Mouse (Mus musculus) liver, embryonic 14.5 days (tissue): ENCODE measurements around the gene A530016L24Rik. TPM values are rescaled to one million over a fixed set of nuclear protein-coding genes. Genes with fewer than 3 reads are reported as not detected.

Experiments used
- ATAC-seq: fragments of 200-750 bp; cut with Nextera tagmentation; 2 replicates; pipeline ENCODE4 v1.8.0; 2017; ENCODE audit warnings: moderate number of reproducible peaks, mild to moderate bottlenecking, moderate library complexity; ENCODE audit not compliant: insufficient read depth
- DNase-seq, 3 experiments: peaks; one replicate each; pipeline ENCODE4 v3.0.0-alpha.2; 2012 to 2013; ENCODE audit warnings: low read depth in 3 of 3, low spot score in 3 of 3
- H3K27ac ChIP-seq: fragments of 300-500 bp; sonication (generic); 2 replicates; pipeline ENCODE4 v1.5.1; 2014; ENCODE audit warnings: moderate library complexity, mild to moderate bottlenecking, control low read depth, inconsistent platforms
- H3K27me3 ChIP-seq: fragments of 300-500 bp; sonication (generic); 2 replicates; pipeline ENCODE4 v1.6.1; 2014; ENCODE audit warnings: mild to moderate bottlenecking, low read length, moderate library complexity; ENCODE audit not compliant: control insufficient read depth, insufficient read depth
- H3K36me3 ChIP-seq: fragments of 300-500 bp; sonication (generic); replicated peaks from 2 replicates; pipeline ENCODE4 v1.6.1; 2014; ENCODE audit warnings: low read depth; ENCODE audit not compliant: control insufficient read depth, insufficient read depth
- H3K4me1 ChIP-seq, 2 experiments: fragments of 200-500 bp in 1 of 2; fragments of 300-500 bp in 1 of 2; sonication (generic) in 1 of 2; replicated peaks; 2 replicates each; pipeline ENCODE4 v1.6.1; 2012 to 2014; ENCODE audit warnings: antibody characterized with exemption in 1 of 2, inconsistent platforms in 1 of 2, low read length in 1 of 2; ENCODE audit not compliant: control insufficient read depth in 2 of 2, insufficient read depth in 2 of 2
- H3K4me2 ChIP-seq: fragments of 300-500 bp; sonication (generic); 2 replicates; pipeline ENCODE4 v1.6.1; 2014; ENCODE audit warnings: low read depth, mild to moderate bottlenecking, control low read depth, moderate library complexity
- H3K4me3 ChIP-seq, 2 experiments: fragments of 200-500 bp in 1 of 2; fragments of 300-500 bp in 1 of 2; sonication (generic) in 1 of 2; 2 replicates each; pipeline ENCODE4 v1.5.1; 2012 to 2014; ENCODE audit warnings: low read depth in 2 of 2, low read length in 2 of 2, mild to moderate bottlenecking in 2 of 2, control low read depth in 1 of 2, inconsistent platforms in 1 of 2, moderate library complexity in 1 of 2; ENCODE audit not compliant: insufficient read depth in 1 of 2
- H3K9ac ChIP-seq: fragments of 300-500 bp; sonication (generic); replicated peaks from 2 replicates; pipeline ENCODE4 v1.6.1; 2014; ENCODE audit warnings: mild to moderate bottlenecking, control low read depth, moderate library complexity
- H3K9me3 ChIP-seq: fragments of 300-500 bp; sonication (generic); 2 replicates; pipeline ENCODE4 v1.6.1; 2016; ENCODE audit warnings: low read length, mixed read lengths; ENCODE audit not compliant: control insufficient read depth
- CTCF ChIP-seq: IDR thresholded peaks from 2 replicates; pipeline ENCODE4 v1.5.1; 2016; ENCODE audit warnings: antibody characterized with exemption, low read depth, control low read depth
- EP300 ChIP-seq: IDR thresholded peaks from 2 replicates; pipeline ENCODE4 v1.6.1; 2016; ENCODE audit warnings: antibody characterized with exemption, low read depth
- WGBS: fragments of 180-500 bp; shearing (Covaris S2); extraction: QIAGEN DNeasy Blood & Tissue Kit; methylation state at CpG from one replicate; pipeline ENCODE4 v1.1.7; 2014; ENCODE audit not compliant: insufficient replicate concordance; 5-methylcytosine and 5-hydroxymethylcytosine counted together
- polyA plus RNA-seq, 2 experiments: library from polyadenylated mRNA; depleted of rRNA in 1 of 2; stranded (reverse) in 1 of 2; unstranded in 1 of 2; fragments of >200 nt; fragmentation: Nextera tagmentation in 1 of 2; extraction: Ambion mirVana in 1 of 2; gene quantifications; 2 replicates each; pipeline versions ENCODE4 v1.2.1 to v1.2.3; 2012 to 2014

The A530016L24Rik gene
- polyA plus RNA-seq, 2 experiments, result 0.02 to 0.06 TPM

- Histone ChIP-seq H3K36me3 (no peaks in the 10 kb centered on the region), H3K27me3 (peaks cover 3% of the 10 kb centered on the region; the same call in 1 of the 2 replicates), H3K27ac (no peak overlapping the region), H3K4me1 (peaks cover 0 to 6% of the 10 kb centered on the region in 2 experiments; a peak in 1 of 4 replicates), H3K4me2 (no peak overlapping the region), H3K9ac (no peak overlapping the region), H3K9me3 (no peaks in the 10 kb centered on the region), H3K4me3 (no peak overlapping the region)
- no peak for ATAC-seq
- DNase-seq, result no peak
- TF ChIP-seq CTCF (no peak), EP300 (no peak)
- 49% methylated on average over 4 of the region's 4 CpGs for WGBS
Measured at GRCm38 (mm10) chr12:112507264-112507663, 18.0 kb downstream of the A530016L24Rik start.

- Histone ChIP-seq H3K4me2 (no peak overlapping the region), H3K36me3 (no peaks in the 10 kb centered on the region), H3K4me1 (peaks cover 0 to 4% of the 10 kb centered on the region in 2 experiments; a peak in 1 of 4 replicates), H3K27me3 (peaks cover 3% of the 10 kb centered on the region; the same call in 1 of the 2 replicates), H3K4me3 (no peak overlapping the region), H3K9me3 (no peaks in the 10 kb centered on the region), H3K9ac (no peak overlapping the region), H3K27ac (no peak overlapping the region)
- TF ChIP-seq EP300 (no peak), CTCF (no peak)
- 51% methylated on average over 3 of the region's 3 CpGs for WGBS
- no peak for DNase-seq
- no peak for ATAC-seq
Measured at GRCm38 (mm10) chr12:112507984-112508383, 18.7 kb downstream of the A530016L24Rik start.

GRCm38 (mm10) chr12:112510365-112510732, 21.1 kb downstream of the A530016L24Rik start:
- H3K4me1 ChIP-seq, result no peaks in the 10 kb centered on the region
- 22% methylated on average over 7 of the region's 7 CpGs for WGBS
- no peaks in the 10 kb centered on the region for H3K36me3 ChIP-seq
- DNase-seq, result no peak
- H3K9ac ChIP-seq, result no peak overlapping the region
- no peak overlapping the region for H3K27ac ChIP-seq
- H3K4me3 ChIP-seq, result no peak overlapping the region
- H3K9me3 ChIP-seq, result no peaks in the 10 kb centered on the region
- no peak for TF ChIP-seq EP300
- no peak for TF ChIP-seq CTCF
- no peak overlapping the region for H3K4me2 ChIP-seq
- peaks cover 3% of the 10 kb centered on the region; the same call in 1 of the 2 replicates for H3K27me3 ChIP-seq
- ATAC-seq, result no peak

GRCm38 (mm10) chr12:112510733-112511372, 21.6 kb downstream of the A530016L24Rik start:
- peaks cover 3% of the 10 kb centered on the region; the same call in 1 of the 2 replicates for H3K27me3 ChIP-seq
- H3K4me3 ChIP-seq, result no peak overlapping the region
- no peaks in the 10 kb centered on the region for H3K4me1 ChIP-seq
- 5% methylated on average over 62 of the region's 62 CpGs for WGBS
- no peak overlapping the region for H3K9ac ChIP-seq
- no peak for TF ChIP-seq CTCF
- no peak for TF ChIP-seq EP300
- no peaks in the 10 kb centered on the region for H3K9me3 ChIP-seq
- H3K4me2 ChIP-seq, result no peak overlapping the region; the same call in 1 of the 2 replicates
- no peaks in the 10 kb centered on the region for H3K36me3 ChIP-seq
- H3K27ac ChIP-seq, result no peak overlapping the region
- no peak for ATAC-seq
- DNase-seq, result no peak

- no peak overlapping the region for H3K27ac ChIP-seq
- H3K27me3 ChIP-seq, result peaks cover 3% of the 10 kb centered on the region; the same call in 1 of the 2 replicates
- ATAC-seq (no peak), DNase-seq (no peak)
- peaks cover 0 to 15% of the 10 kb centered on the region in 2 experiments; a peak in 2 of 4 replicates for H3K4me1 ChIP-seq
- no peaks in the 10 kb centered on the region for H3K9me3 ChIP-seq
- 31% methylated on average over 3 of the region's 3 CpGs for WGBS
- H3K4me3 ChIP-seq, result no peak overlapping the region
- no peaks in the 10 kb centered on the region for H3K36me3 ChIP-seq
- no peak overlapping the region for H3K4me2 ChIP-seq
- peak; percentile 31; the same call in 1 of the 2 replicates for TF ChIP-seq CTCF
- no peak for TF ChIP-seq EP300
- no peak overlapping the region for H3K9ac ChIP-seq
Measured at GRCm38 (mm10) chr12:112514897-112515296, 25.6 kb downstream of the A530016L24Rik start.
